Mouse (Mus musculus): Measurements from ENCODE around the gene Sh3bp5.

Sh3bp5 gene

GRCm38 (mm10) chr14:31407911-31408604 is 27.8 kb downstream of the Sh3bp5 start:
- no peak for DNase-seq

DNA sequence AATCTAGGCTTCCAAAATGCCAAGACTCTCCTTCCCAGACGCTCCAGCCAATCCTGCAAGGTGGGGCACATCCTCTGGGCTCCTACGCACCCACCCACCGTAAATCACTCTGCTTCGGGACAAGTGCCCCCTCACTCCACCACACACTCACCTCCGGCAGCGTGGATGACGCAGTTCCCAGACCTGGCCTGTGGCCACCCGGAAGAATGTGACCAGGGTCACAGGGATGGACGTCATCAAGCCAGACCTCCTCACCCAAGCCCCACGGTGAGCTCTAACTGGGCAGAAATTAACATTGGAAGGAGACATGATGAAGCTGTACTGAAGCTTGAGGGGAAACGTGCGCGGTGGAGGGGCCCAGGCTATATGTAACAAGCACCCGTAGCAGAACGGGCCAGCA is 28.7 kb downstream of the Sh3bp5 start:
- no peak for DNase-seq

DNA sequence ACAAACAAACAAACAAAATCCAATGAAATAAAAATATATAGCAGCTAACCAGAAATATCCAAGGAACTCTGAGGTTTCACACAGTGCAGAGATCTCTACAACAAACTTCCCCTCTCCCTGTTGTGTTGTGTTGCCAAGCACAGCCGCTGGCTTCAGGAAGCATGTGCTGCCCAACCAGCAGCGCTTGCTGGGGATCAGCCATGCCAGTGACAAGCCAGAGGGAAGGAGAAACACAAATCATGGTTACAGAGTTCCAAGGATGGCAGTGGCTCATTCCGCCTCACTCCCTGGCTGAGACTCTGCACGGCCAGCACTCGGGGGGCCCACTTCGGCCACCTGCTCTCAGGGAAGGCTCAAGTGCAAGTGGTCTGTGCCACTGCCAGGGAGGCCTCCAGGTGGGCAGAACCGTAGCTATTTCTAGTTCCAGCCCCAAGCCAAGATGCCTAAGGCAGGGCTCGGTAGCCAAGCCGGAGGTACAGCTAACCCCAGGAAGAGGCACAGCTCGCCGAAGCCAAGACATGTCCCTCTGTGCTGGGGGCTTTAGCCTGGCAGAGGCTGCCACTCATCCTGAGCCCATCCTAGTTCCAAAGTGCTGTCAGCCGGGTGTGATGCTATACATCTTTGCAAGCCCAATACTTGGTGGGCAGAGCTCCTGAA is 29.6 kb downstream of the Sh3bp5 start:
- DNase-seq, result no peak

- no peak for DNase-seq
Measured at GRCm38 (mm10) chr14:31405652-31406051, 30.2 kb downstream of the Sh3bp5 start.

DNA sequence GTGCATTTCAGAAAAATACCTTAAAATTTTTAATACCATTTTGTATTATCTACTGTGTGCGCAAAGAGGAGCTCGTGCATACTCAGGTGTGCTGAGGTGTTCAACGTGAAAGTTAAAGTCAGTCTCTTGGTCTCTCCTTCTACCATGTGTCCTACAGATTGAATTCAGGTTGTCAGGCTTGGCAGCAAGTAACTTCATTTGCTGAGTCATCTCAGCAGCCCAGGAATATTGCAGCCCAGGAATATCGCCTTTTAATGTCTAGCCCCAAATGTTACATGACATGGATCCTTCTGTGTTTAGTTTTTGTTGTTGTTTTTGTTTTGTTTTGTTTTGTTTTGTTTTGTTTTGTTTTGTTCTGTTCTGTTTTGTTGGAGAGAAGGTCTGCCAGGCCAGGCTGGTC is 31.2 kb downstream of the Sh3bp5 start:
- DNase-seq, result no peak

DNA sequence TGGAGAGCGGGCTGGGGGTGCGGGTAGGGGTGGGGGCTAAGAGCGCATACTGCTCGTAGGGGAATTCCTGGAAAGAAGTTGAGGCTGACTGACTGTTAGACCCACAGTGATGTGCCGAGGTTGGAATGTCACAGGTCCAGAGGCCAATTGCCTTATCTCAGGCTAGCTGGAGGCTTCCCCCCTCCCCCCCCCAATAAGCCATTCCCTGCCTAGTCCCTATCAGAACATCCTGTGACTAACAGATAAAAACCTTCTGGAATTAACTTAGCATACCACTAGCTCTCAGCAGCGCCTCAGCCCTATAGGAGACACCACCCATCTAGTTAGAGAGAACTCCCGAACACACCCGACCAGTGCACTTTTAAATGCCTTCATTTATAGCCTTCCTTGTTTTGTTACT is 31.9 kb downstream of the Sh3bp5 start:
- DNase-seq, result no peak

GRCm38 (mm10) chr14:31403556-31403955 is 32.3 kb downstream of the Sh3bp5 start:
- DNase-seq, result no peak

DNA sequence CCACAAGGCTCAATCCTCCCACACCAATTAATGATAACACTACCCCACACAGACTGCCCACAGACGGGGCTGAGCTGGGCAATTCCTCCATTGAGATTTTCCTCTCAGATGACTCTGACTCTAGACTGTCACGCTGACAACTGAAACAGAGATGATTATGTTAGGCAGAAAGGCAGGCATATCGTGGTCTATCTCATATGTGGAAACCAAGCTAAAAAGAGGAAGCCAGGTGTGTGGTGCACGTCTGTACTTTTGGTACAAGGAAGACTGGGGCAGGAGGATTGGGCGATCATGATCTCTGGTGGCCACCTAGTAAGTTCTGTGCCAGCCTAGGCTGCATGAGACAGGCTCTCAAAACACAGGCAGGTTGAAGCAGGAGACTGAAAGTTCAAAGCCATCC is 33.2 kb downstream of the Sh3bp5 start:
- DNase-seq, result no peak

DNA sequence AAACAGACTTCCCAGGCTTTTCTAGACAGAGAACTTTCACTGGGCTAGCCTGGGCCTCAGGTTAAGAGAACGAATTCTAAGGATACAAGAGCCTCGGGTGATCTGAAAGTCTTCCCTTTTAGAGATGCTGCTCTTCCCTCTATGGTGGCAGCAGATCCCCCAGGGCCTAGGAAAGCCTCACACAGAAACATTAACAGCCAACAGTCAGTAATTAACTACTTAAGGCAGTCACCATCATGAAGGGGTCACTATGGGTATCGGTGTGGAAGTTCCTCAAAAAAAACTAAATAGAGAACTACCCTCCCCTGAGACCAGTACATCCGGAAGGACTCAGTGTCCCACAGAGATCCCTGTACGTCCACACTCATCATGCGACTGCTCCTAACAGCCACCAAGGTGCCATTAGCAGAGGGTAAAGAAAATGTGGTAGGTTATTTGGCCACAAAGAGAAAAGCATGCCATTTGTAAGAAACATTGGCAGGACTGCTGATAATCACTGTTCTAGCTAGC is 33.9 kb downstream of the Sh3bp5 start:
- DNase-seq, result no peak

DNA sequence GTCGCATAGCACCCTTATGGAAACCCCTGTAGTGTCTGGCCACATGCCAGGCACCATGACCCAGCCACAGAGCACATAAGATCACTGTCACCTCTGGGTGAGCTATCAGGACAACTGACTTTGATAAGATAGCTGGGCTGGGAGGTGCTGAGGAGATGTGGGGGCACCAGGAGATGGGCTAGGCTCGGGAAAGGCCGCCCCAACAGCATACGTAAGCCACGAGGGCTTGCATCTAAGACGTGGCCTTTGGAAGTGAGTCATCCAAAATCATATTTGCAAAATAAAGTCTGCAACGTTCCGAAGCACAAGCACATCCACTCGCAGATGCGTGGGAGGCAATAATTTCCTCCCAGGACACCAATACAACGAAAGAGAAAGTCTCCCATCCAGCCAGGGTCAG is 35.0 kb downstream of the Sh3bp5 start:
- no peak for DNase-seq

DNA sequence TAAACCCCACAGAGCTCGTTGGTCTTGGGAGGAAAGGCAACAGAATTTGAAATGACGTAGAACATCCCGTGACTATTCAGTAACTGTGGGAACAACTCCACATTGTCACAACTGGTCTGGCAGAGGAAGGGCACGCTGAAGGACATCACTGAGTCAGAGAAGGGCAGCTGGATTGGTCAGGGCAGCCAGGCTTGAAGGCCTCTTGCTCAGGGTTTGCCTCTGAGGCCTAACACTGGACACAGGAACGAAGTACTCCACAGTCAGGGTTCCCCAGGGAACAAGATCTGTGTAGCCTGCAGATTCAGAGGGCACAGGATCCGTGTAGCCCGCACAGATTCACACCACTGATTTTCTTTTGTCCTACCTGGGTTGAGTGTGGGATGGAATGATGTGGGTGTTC is 35.6 kb downstream of the Sh3bp5 start:
- DNase-seq, result no peak

- no peak for DNase-seq
Measured at GRCm38 (mm10) chr14:31399271-31399670, 36.6 kb downstream of the Sh3bp5 start.

- no peak for DNase-seq
Measured at GRCm38 (mm10) chr14:31398819-31399218, 37.1 kb downstream of the Sh3bp5 start.

GRCm38 (mm10) chr14:31397791-31398595 is 37.9 kb downstream of the Sh3bp5 start:
- DNase-seq, result no peak

DNA sequence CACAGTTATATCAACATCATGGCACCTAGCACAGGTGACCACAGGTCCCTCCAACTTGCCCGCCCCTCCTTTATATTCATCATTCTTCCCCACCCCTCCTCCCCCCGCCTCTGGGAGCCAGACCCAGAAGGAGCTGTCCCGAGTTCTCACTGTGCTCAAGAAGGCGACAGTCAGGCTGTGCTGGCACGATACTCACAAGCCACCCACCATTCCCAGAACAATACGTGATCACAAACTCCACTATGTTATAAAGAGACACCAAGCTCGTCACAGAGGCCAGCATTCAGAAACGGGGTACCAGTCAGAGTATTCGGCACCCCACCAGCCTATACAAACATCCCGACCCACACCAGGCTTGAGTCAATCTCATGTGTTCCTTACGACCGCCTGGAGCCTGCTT is 38.5 kb downstream of the Sh3bp5 start:
- no peak for DNase-seq

DNA sequence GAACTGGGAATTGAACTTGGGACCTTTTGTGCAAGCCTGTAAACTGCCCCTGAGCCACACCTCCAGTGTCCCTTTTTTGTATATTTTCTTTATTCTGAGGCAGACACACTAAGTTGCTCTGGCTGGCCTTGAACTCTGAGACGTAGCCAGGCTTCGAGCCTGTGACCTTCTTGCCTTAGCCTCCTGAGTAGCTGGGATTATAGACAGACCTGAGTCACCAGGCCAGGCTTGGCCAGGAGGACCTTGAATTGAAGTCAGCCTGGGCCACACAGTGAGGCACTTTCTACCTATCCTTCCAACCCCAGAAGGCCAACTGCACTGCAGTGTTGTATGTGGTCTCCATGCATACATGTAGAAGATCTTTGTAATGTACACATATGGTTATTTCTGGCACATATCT is 39.5 kb downstream of the Sh3bp5 start:
- DNase-seq, result no peak

DNA sequence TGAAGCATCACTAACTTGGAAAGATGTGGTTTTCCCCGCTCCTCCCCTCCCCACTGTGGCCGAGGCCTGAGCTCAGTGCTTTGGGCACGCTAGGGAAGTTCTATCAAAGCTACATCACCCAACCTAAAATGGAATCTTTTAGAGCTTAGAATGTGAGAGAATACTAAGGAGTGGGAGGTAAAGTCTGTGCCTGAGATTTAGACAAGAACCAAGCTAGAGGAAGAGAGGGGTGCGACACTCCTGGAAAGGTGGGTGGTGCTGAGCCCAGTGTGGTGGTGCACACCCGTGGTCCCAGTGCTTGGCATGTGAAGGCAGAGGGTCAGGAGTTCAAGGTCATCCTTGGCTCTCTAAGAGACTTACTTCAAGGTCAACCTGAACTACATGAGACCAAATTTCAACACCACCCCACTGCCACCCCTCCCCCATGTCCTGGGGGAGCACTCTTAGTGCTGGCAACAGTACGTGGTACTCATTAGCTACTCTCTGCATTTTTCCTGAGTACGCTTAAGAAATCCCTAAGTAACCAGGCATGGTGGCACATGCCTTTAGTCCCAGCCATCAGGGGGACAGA is 40.2 kb downstream of the Sh3bp5 start:
- no peak for DNase-seq

DNA sequence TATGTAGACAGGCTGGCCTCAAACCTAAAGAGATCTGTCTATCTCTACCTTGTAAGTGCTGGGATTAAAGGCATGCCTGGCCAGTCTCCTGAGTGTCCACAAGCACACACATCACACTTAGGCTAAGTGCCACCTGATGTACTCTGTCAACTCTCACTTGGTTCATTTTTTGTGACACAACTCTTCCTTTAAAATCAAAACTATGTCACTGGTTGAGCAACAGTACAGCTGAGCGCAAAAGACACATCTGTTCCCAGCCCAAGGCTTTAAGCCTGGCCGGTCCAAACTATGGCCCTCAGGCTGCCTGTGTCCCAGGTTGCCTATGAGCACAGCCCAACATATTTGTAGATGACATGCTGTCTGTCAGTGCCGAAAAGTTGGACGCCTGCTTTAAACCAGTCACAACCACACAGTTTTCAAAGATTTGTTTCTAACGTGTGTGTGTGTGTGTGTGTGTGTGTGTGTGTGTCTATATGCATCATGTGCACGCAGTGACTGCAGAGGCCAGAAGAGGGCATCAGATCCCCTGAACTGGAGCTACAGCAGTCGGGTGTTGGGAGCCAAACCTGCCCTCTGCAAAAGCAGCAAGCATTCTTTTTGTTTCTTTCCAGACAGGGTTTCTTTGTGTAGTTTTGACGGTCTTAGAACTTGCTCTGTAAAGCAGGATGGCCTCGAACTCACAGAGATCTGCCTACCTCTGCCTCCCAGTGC is 40.9 kb downstream of the Sh3bp5 start:
- no peak for DNase-seq

DNA sequence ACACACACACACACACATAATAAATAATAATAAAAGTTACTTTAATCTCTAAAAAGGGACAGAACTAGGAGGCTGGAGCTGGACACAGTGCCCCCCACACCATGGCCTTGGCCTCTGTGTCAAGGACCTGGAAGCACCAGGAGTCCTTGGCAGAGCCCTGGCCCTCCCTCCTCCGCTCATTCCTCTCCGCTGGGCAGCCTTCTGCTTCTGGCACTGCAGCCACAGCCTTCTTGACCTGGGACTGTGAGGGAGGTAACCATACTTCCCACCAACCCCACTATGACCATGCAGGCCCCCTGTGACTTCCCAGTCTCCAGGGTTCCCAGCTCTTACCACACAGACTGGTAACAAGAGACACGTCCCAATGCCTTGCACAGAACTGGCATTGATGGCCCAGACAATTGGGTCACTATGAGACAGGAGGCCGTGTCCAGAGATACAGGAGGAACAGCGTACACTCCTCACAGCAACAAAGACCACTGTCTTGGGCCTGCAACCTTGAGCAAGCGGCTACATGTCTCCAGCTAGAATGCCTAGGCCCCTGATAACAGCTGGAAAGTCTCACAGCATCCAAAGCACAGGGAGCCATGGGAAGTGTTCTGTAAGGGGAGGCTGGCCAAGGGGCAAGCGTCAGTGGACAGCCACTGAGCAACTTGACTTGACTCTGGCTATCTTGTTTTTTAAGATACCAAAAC is 41.8 kb downstream of the Sh3bp5 start:
- no peak for DNase-seq

DNA sequence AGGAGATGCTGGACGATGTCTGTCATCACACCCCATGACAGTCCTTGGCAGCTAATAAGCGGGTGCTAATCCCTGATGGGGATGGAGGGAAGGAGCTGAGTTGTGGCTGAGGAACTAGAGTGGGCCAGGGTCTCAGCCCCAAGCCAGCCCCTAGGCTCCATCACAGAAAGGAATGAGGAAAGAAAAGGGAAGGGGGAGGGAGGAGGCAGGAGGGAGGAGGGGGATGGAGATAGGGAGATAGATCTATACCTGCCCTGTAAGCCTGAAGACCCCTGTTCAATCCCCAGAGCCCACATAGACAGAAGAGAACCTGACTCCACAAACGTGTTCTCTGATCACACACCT is 42.4 kb downstream of the Sh3bp5 start:
- DNase-seq, result no peak

DNA sequence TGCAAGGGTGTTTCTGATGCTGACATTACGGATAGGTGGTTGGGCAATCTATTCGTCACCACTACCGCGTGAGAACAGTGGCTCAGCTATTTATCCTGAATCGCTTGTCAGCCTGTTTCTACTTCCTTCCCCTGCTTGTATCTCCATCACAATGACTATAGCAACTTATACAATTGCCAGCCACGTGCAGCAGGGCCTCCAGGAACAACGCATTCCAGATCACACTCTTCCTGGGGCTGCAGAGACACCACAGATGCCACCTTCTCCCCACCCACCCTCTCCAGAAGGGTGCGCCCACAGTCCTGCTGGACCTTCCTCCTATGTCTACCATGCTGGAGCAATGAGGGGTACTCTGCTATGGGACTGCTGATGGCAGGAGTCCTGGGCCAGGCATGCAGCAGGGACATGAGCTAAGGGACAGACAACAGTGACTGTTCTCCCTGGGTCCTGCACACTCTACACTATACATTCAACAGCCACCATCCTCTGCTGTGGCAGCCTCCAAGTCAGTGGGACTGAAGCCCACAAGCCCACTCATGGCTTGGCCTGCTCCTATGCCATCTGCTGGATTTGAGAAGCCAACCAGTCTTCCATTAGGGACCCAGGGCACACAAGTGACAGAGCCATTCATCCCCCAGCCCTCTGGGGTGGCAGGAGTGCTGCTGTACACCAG is 42.9 kb downstream of the Sh3bp5 start:
- DNase-seq, result no peak

- DNase-seq, result no peak
Measured at GRCm38 (mm10) chr14:31392300-31392699, 43.6 kb downstream of the Sh3bp5 start.

Data from right cerebral cortex, postnatal 4 days (tissue).